Mouse (Mus musculus): ENCODE measurements around the gene Wrnip1. TPM values are rescaled to one million over a fixed set of nuclear protein-coding genes. Genes with fewer than 3 reads are reported as not detected.

The Wrnip1 gene
- total and polyA plus RNA-seq, 3 experiments: 38.8 to 50.6 TPM; not detected in 1

- peak; percentile 7 for DNase-seq (ENCODE audit: low read depth, low spot score)
- Histone ChIP-seq H3K9ac (ENCODE audit: control insufficient read depth, low read depth, low read length, poor library complexity, severe bottlenecking) (no peak overlapping the region), H3K4me1 (ENCODE audit: control insufficient read depth in 1 of 2, insufficient read depth in 2 of 2, low read length in 2 of 2) (no peaks in the 10 kb centered on the region), H3K27me3 (ENCODE audit: control insufficient read depth in 1 of 2, insufficient read depth in 2 of 2, low read length in 2 of 2) (peaks cover 2% of the 10 kb centered on the region in 2 experiments; a peak in 3 of 4 replicates), H3K27ac (ENCODE audit: control insufficient read depth, low read depth, low read length) (no peak overlapping the region), H3K9me3 (replicated peaks; ENCODE audit: insufficient read depth, low read length) (no peaks in the 10 kb centered on the region), H3K36me3 (ENCODE audit: control insufficient read depth in 1 of 2, insufficient read depth in 2 of 2, low read length in 2 of 2) (no peaks in the 10 kb centered on the region), H3K79me2 (ENCODE audit: control insufficient read depth, insufficient read depth, low read length, poor library complexity) (no peaks in the 10 kb centered on the region), H3K4me3 (ENCODE audit: control insufficient read depth in 1 of 2, insufficient read depth in 1 of 2, low read depth in 2 of 2, low read length in 2 of 2) (no peak overlapping the region)
- no peak for TF ChIP-seq CHD2 (IDR thresholded peaks at IDR 0.05; ENCODE audit: low read length)
- TF ChIP-seq E2F4 (IDR thresholded peaks at IDR 0.05; ENCODE audit: borderline replicate concordance, low read depth, low read length): no peak
- no peak for TF ChIP-seq MXI1 (IDR thresholded peaks at IDR 0.05; ENCODE audit: low read depth, low read length)
- no peak for TF ChIP-seq POLR2A (IDR thresholded peaks at IDR 0.05; ENCODE audit: control insufficient read depth in 1 of 2, insufficient read depth in 1 of 2, low read depth in 1 of 2, low read length in 2 of 2, poor library complexity in 1 of 2)
- TF ChIP-seq TAL1 (IDR thresholded peaks at IDR 0.05; ENCODE audit: low read length): no peak
- TF ChIP-seq ETS1 (IDR thresholded peaks at IDR 0.05; ENCODE audit: low read depth, low read length): no peak
- no peak for TF ChIP-seq ELF1 (IDR thresholded peaks at IDR 0.05; ENCODE audit: low read depth, low read length)
Measured at GRCm38 (mm10) chr13:32769960-32770359, 31.9 kb upstream of the Wrnip1 start.

- H3K79me2 ChIP-seq (ENCODE audit: control insufficient read depth, insufficient read depth, low read length, poor library complexity): no peaks in the 10 kb centered on the region
- DNase-seq (ENCODE audit: low read depth, low spot score): no peak
- peaks cover 7 to 10% of the 10 kb centered on the region in 2 experiments for H3K27me3 ChIP-seq (ENCODE audit: control insufficient read depth in 1 of 2, insufficient read depth in 2 of 2, low read length in 2 of 2)
- no peak overlapping the region for H3K27ac ChIP-seq (ENCODE audit: control insufficient read depth, low read depth, low read length)
- H3K36me3 ChIP-seq (ENCODE audit: control insufficient read depth in 1 of 2, insufficient read depth in 2 of 2, low read length in 2 of 2): no peaks in the 10 kb centered on the region
- H3K9me3 ChIP-seq (replicated peaks; ENCODE audit: insufficient read depth, low read length): no peaks in the 10 kb centered on the region
- no peak overlapping the region for H3K9ac ChIP-seq (ENCODE audit: control insufficient read depth, low read depth, low read length, poor library complexity, severe bottlenecking)
- TF ChIP-seq RAD21 (IDR thresholded peaks at IDR 0.05; ENCODE audit: low read depth, low read length) (no peak), GATA1 (IDR thresholded peaks at IDR 0.05; ENCODE audit: low read depth, low read length) (no peak), KAT2A (conservative IDR thresholded peaks at IDR 0.05; ENCODE audit: low read depth, low read length) (no peak), ZKSCAN1 (IDR thresholded peaks at IDR 0.05; ENCODE audit: low read depth, low read length) (no peak), SIN3A (IDR thresholded peaks at IDR 0.05; ENCODE audit: low read length) (no peak), TAL1 (IDR thresholded peaks at IDR 0.05; ENCODE audit: low read length) (no peak), RCOR1 (IDR thresholded peaks at IDR 0.05; ENCODE audit: low read depth, low read length) (no peak), HCFC1 (IDR thresholded peaks at IDR 0.05; ENCODE audit: low read depth, low read length) (no peak), MAFK (IDR thresholded peaks at IDR 0.05; ENCODE audit: borderline replicate concordance, low read depth, low read length) (no peak), NRF1 (IDR thresholded peaks at IDR 0.05; ENCODE audit: insufficient read depth, low read depth, low read length, poor library complexity, severe bottlenecking) (no peak), EP300 (IDR thresholded peaks at IDR 0.05; ENCODE audit: low read depth in 1 of 2, low read length in 2 of 2) (no peak), UBTF (IDR thresholded peaks at IDR 0.05; ENCODE audit: borderline replicate concordance, insufficient read depth, low read depth, low read length) (no peak), MAX (IDR thresholded peaks at IDR 0.05; ENCODE audit: low read length) (no peak), POLR2AphosphoS5 (IDR thresholded peaks at IDR 0.05; ENCODE audit: borderline replicate concordance, low read depth, low read length) (no peak), MEF2A (IDR thresholded peaks at IDR 0.05; ENCODE audit: extremely low read depth, insufficient replicate concordance, low read depth, low read length, poor library complexity, severe bottlenecking) (no peak), BHLHE40 (IDR thresholded peaks at IDR 0.05; ENCODE audit: borderline replicate concordance, low read depth, low read length) (no peak), GABPA (IDR thresholded peaks at IDR 0.05; ENCODE audit: low read depth, low read length) (no peak), MYC (IDR thresholded peaks at IDR 0.05; ENCODE audit: low read depth, low read length) (no peak), CHD1 (IDR thresholded peaks at IDR 0.05; ENCODE audit: low read depth, low read length) (no peak)
- no peaks in the 10 kb centered on the region for H3K4me1 ChIP-seq (ENCODE audit: control insufficient read depth in 1 of 2, insufficient read depth in 2 of 2, low read length in 2 of 2)
- no peak overlapping the region for H3K4me3 ChIP-seq (ENCODE audit: control insufficient read depth in 1 of 2, insufficient read depth in 1 of 2, low read depth in 2 of 2, low read length in 2 of 2)
Measured at GRCm38 (mm10) chr13:32775889-32776288, 25.9 kb upstream of the Wrnip1 start.
